Mouse (Mus musculus): Measurements from ENCODE around the gene Cend1. TPM values are rescaled to one million over a fixed set of nuclear protein-coding genes. Genes with fewer than 3 reads are reported as not detected.

The Cend1 gene
- polyA plus RNA-seq, 1 experiment = 3.4 TPM

DNA sequence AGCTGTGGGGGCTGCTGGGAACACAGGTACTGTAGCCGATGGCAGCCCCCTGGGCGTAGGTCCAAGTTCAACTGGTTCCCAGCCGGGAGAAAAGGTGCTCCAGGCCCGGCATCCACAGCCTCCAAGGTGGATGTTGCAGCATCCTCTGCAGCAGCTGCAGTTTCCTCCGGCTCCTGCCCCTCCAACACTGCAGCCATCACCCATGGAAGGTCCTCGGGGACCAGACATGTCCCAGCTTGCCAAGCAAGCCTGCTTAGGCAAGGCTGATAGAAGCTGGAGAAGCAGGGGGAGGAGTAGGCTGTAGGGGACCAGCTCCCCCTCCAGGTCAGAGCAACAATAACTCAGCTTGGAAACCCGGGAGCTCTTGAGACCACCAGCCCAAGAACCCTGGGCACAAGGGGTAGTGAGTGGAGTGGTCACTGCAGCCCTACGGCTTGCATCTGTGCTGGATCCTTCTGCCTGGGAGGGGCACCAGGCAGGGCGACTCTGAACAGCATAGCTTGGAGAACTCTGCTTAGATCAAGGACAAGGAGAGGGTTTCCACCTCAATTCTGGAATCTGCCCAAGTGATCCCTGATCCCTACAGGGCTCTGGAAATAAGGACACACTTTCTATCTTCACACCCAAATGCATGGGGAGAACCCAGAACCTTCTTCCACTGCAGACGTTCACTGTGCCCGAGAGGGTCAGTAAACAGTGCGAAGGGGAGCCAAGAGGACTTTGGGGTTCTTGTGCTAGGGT lies 14.0 kb upstream of the Cend1 start:
- Histone ChIP-seq H3K27ac (ENCODE audit: control insufficient read depth, insufficient read depth, low read depth, low read length, poor library complexity) (0 out of 2 replicates have a peak overlapping the region, but pooled peaks have one; percentile 13), H3K4me3 (replicated peaks; ENCODE audit: control insufficient read depth, low read depth, low read length) (peak overlapping the region; percentile 71), H3K4me1 (ENCODE audit: control insufficient read depth, insufficient read depth, low read length) (peaks cover 2% of the 10 kb centered on the region; the same call in 1 of the 2 replicates)
- WGBS = 11% methylated on average over 12 of the region's 12 CpGs
- TF ChIP-seq POLR2A (IDR thresholded peaks at IDR 0.05; ENCODE audit: borderline replicate concordance, control insufficient read depth, low read depth, low read length) (no peak), CTCF (IDR thresholded peaks at IDR 0.05; ENCODE audit: control insufficient read depth, insufficient read depth, low read length) (peak; percentile 47; the same call in 1 of the 2 replicates)

- TF ChIP-seq CTCF (IDR thresholded peaks at IDR 0.05; ENCODE audit: control insufficient read depth, insufficient read depth, low read length) (no peak), POLR2A (IDR thresholded peaks at IDR 0.05; ENCODE audit: borderline replicate concordance, control insufficient read depth, low read depth, low read length) (no peak)
- Histone ChIP-seq H3K27ac (ENCODE audit: control insufficient read depth, insufficient read depth, low read depth, low read length, poor library complexity) (no peak overlapping the region), H3K4me3 (replicated peaks; ENCODE audit: control insufficient read depth, low read depth, low read length) (peak overlapping the region; percentile 71), H3K4me1 (ENCODE audit: control insufficient read depth, insufficient read depth, low read length) (peaks cover 2% of the 10 kb centered on the region; the same call in 1 of the 2 replicates)
- WGBS = 92% methylated on average over 13 of the region's 13 CpGs
Observed at GRCm38 (mm10) chr7:141442199-141442598, 12.9 kb upstream of the Cend1 start.

GRCm38 (mm10) chr7:141441460-141441859 lies 12.2 kb upstream of the Cend1 start:
- Histone ChIP-seq H3K4me1 (ENCODE audit: control insufficient read depth, insufficient read depth, low read length) (peaks cover 2% of the 10 kb centered on the region; the same call in 1 of the 2 replicates), H3K27ac (ENCODE audit: control insufficient read depth, insufficient read depth, low read depth, low read length, poor library complexity) (no peak overlapping the region), H3K4me3 (replicated peaks; ENCODE audit: control insufficient read depth, low read depth, low read length) (no peak overlapping the region)
- TF ChIP-seq POLR2A (IDR thresholded peaks at IDR 0.05; ENCODE audit: borderline replicate concordance, control insufficient read depth, low read depth, low read length) = no peak
- TF ChIP-seq CTCF (IDR thresholded peaks at IDR 0.05; ENCODE audit: control insufficient read depth, insufficient read depth, low read length) = no peak
- WGBS = 95% methylated on average over 9 of the region's 9 CpGs

GRCm38 (mm10) chr7:141440613-141441012 lies 11.3 kb upstream of the Cend1 start:
- no peak overlapping the region for H3K4me3 ChIP-seq (replicated peaks; ENCODE audit: control insufficient read depth, low read depth, low read length)
- WGBS = 27% methylated on average over 6 of the region's 6 CpGs
- peaks cover 5% of the 10 kb centered on the region for H3K4me1 ChIP-seq (ENCODE audit: control insufficient read depth, insufficient read depth, low read length)
- TF ChIP-seq POLR2A (IDR thresholded peaks at IDR 0.05; ENCODE audit: borderline replicate concordance, control insufficient read depth, low read depth, low read length) (no peak), CTCF (IDR thresholded peaks at IDR 0.05; ENCODE audit: control insufficient read depth, insufficient read depth, low read length) (peak; percentile 77)
- no peak overlapping the region for H3K27ac ChIP-seq (ENCODE audit: control insufficient read depth, insufficient read depth, low read depth, low read length, poor library complexity)

DNA sequence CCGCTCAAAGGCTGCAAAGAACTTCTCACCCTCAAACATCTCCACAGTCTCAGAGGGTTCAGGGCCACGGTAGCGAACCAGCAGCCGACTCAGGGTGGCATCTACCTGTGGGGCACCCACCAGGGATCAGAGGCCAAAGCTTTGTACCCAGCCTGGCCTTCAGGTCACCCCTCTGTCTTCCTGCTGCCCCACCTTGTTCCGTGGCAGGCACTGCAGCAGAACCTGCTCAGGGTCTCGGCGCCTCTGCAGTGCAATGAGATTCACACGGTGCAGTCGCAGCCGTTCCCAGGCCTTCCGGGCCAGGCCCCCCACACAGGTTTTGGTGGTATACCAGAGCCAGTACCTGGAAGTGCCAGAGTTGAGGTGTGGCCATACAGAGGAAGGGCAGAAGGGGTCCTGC lies 10.5 kb upstream of the Cend1 start:
- TF ChIP-seq CTCF (IDR thresholded peaks at IDR 0.05; ENCODE audit: control insufficient read depth, insufficient read depth, low read length) (no peak), POLR2A (IDR thresholded peaks at IDR 0.05; ENCODE audit: borderline replicate concordance, control insufficient read depth, low read depth, low read length) (no peak)
- Histone ChIP-seq H3K27ac (ENCODE audit: control insufficient read depth, insufficient read depth, low read depth, low read length, poor library complexity) (no peak overlapping the region), H3K4me3 (replicated peaks; ENCODE audit: control insufficient read depth, low read depth, low read length) (no peak overlapping the region), H3K4me1 (ENCODE audit: control insufficient read depth, insufficient read depth, low read length) (peaks cover 5% of the 10 kb centered on the region)
- WGBS = 96% methylated on average over 11 of the region's 11 CpGs

DNA sequence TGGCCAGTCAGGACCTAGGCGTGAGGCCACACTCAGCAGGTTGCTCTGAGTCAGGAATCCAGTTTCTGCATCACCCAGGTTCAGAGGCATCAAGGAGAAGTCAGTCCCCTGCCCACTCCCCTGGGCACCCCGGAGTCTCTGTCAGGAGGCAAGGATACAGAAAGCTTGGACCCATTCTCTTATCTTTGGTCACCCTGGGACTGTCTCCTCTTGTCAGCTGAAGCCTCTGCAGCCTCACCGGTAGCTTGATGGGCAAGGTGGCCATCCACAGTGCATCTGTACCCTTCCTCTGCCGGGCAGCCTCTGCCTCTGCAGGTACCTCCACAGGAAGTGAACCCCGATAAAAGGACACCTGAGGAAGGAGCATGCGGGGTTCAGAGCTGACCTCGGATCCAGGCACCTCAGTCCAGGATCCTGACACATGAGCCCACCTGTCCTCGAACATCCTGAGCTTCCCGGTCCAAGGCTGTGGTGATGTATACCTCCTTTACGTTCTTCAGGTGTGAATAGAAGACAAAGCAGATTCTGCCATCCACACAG lies 9.9 kb upstream of the Cend1 start:
- TF ChIP-seq CTCF (IDR thresholded peaks at IDR 0.05; ENCODE audit: control insufficient read depth, insufficient read depth, low read length) (no peak), POLR2A (IDR thresholded peaks at IDR 0.05; ENCODE audit: borderline replicate concordance, control insufficient read depth, low read depth, low read length) (no peak)
- no peak overlapping the region for H3K4me3 ChIP-seq (replicated peaks; ENCODE audit: control insufficient read depth, low read depth, low read length)
- 97% methylated on average over 10 of the region's 10 CpGs for WGBS
- peaks cover 6% of the 10 kb centered on the region for H3K4me1 ChIP-seq (ENCODE audit: control insufficient read depth, insufficient read depth, low read length)
- H3K27ac ChIP-seq (ENCODE audit: control insufficient read depth, insufficient read depth, low read depth, low read length, poor library complexity) = no peak overlapping the region

DNA sequence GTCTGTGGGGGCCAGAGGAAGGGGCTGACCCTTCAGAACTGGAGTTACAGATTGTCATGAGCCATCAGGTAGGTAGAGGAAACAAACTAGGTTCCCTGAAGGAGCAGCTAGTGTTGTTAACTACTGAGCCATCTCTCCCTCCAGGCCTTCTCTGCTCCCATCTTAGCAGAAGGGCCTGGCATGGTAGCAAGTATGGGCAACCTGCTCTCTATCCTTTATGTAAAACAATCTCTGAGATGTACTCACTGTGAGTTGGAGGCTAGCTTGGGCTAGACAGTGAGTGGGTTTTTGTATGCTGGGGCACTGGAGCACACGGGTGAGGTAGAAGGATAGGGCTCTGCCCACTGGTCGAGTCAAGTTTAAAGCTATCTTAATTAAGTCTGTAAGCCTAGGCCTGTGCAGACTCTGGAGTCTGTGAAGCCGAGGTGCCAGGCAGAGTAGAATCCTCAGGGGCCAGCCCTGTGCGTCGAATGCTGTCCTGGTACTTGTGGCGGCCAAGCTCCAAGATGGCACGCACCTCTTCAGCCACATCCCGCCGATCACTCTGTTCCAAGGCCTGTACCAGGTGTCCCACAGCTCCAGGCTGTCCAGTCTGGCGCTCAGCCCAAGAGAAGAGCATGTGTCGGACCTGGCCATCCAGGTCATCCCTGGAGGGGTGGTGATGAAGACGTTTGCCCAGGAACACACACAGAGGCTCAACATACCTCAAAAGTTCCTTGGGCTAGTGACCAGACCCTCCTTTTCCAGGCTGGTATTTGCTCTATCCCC lies 9.1 kb upstream of the Cend1 start:
- no peak overlapping the region for H3K4me3 ChIP-seq (replicated peaks; ENCODE audit: control insufficient read depth, low read depth, low read length)
- 89% methylated on average over 12 of the region's 12 CpGs for WGBS
- no peak for TF ChIP-seq POLR2A (IDR thresholded peaks at IDR 0.05; ENCODE audit: borderline replicate concordance, control insufficient read depth, low read depth, low read length)
- no peak for TF ChIP-seq CTCF (IDR thresholded peaks at IDR 0.05; ENCODE audit: control insufficient read depth, insufficient read depth, low read length)
- no peak overlapping the region for H3K27ac ChIP-seq (ENCODE audit: control insufficient read depth, insufficient read depth, low read depth, low read length, poor library complexity)
- H3K4me1 ChIP-seq (ENCODE audit: control insufficient read depth, insufficient read depth, low read length) = peaks cover 6% of the 10 kb centered on the region
